Mouse (Mus musculus): ENCODE data around the gene Large2.

DNA sequence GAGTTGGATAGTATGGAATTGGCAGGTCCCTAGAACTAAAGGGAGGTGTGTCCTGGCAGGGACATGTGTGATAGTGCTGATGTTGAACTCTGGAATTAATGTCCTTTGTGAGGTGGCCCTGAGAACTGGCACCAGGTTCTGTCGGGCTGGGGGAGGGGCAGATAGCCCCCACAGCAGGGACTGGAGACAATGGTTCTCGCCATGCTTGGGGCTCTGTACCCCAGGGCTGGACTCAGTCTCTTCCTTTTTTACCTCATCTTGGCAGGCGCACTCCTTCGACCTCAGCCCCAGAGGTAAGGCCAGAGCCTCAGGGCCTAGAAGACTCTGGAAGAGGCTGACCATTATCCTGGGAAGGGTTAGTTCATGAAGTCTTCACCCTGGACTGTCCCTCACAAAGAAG is 8.1 kb upstream of the Large2 start:
- no peak for TF ChIP-seq CTCF (IDR thresholded peaks at IDR 0.05)
- TF ChIP-seq POLR2A (IDR thresholded peaks at IDR 0.05; ENCODE audit: insufficient read depth, low read depth, low read length) = no peak
- TF ChIP-seq EP300 (IDR thresholded peaks at IDR 0.05; ENCODE audit: insufficient read depth, low read depth, low read length) = no peak

Data from heart, adult 2 months (tissue).